ENCODE assay signal across 10 mouse cellular contexts in genomic region chr16:95749291-95750103, GRCm38 (mm10). TPM values are rescaled to one million over a fixed set of nuclear protein-coding genes. Genes with fewer than 3 reads are reported as not detected.
DNase-seq lines count a peak whose midpoint lies in the region; ATAC-seq lines count a peak whose summit lies in the region.
"Had no signal": no experiment of that assay in that cellular context is flagged by ENCODE, and none has a peak within 500 bp of the region (broad histone marks: within the 10 kb centered on the region; RNA-seq: fewer than 3 reads in every experiment).

No protein-coding gene starts in this region.

- ATAC-seq in megakaryocyte, adult 5-6 weeks (ENCODE audit: poor library complexity, severe bottlenecking): 0 out of 2 replicates have a peak, but pooled peaks have one; percentile 6
- ATAC-seq: forebrain, embryonic 14.5 days had no signal

- DNase-seq in heart, adult 11 months: peak; percentile 83
- DNase-seq in heart, adult 9 months (ENCODE audit: low spot score in 2 of 2): no peak
- DNase-seq in 3134 (ENCODE audit: extremely low read depth, insufficient read length, low spot score) (peak; percentile 25), adipocyte (ENCODE audit: low spot score) (peak; percentile 37)
- no peak for DNase-seq in urinary bladder, postnatal 25 days (ENCODE audit: low spot score)
- DNase-seq in right cerebral cortex, postnatal 4 days: no peak
- DNase-seq in gastrocnemius, postnatal 4 days (ENCODE audit: low spot score in 2 of 2): no peak
- DNase-seq: spleen, adult 18-20 months had no signal

RNA-seq across cellular contexts. Expression of gene Ets2, which starts 47.6 kb away (rescaled TPM):
- 7.6 and 8.7 TPM in 2 replicates for total RNA-seq in megakaryocyte, adult 5-6 weeks (2015)
- total RNA-seq in megakaryocyte, adult 5-6 weeks (2017): 5.9 TPM in 2 replicates
- 10 to 100 TPM; 72.6 to 74.5 TPM for total RNA-seq in gastrocnemius, postnatal 4 days (2021)

Comparison
In these comparisons a context has a peak if more than half of its experiments do, and no peak if none do; other contexts are left out.
1. DNase-seq: peak in heart, adult 11 months (single experiment), 3134 (single experiment) and adipocyte (single experiment); none in heart, adult 9 months (0 of 2), urinary bladder, postnatal 25 days (single experiment), right cerebral cortex, postnatal 4 days (single experiment) and gastrocnemius, postnatal 4 days (0 of 2).
2. RNA of gene Ets2, which starts 47.6 kb away (total RNA-seq): 72.6 to 74.5 TPM in gastrocnemius, postnatal 4 days; 5.9 to 8.7 TPM in megakaryocyte, adult 5-6 weeks; every median in the first group is over 4 times any median in the second.